In the genomic region with DNA sequence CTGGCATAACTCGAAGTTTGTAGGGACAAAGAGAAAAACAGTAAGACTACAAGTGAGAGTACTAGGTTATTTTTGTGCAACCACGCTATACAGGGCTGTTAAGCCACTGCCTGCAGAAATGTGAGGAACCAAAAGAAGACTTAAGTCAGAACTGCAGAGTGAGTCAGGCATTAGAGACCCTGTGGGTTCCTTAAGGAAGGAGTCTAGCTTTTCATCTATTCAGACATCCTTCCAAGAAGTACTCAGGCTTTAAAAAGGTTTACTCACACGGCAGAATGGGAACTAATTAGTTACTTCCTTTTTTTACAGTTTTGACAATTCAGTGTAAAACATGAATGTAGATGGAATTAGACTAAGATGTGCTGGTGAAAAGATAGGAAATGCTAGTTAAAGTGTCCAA, we compare ENCODE assay signal across 8 mouse cellular contexts. TPM values are rescaled to one million over a fixed set of nuclear protein-coding genes. Genes with fewer than 3 reads are reported as not detected.
DNase-seq lines count a peak whose midpoint lies in the region; ATAC-seq and TF ChIP-seq lines count a peak whose summit lies in the region.

No protein-coding gene starts in this region.

- peak overlapping the region; percentile 49; the same call in 1 of the 2 replicates for H3K9ac ChIP-seq in lung, embryonic 16.5 days (ENCODE audit: low read length)
- H3K9ac ChIP-seq in forebrain, embryonic 15.5 days (replicated peaks), result 0 out of 2 replicates have a peak overlapping the region, but pooled peaks have one; percentile 92
- H3K9ac ChIP-seq in liver, embryonic 13.5 days, result peak overlapping the region; percentile 99

- no peaks in the 10 kb centered on the region for H3K27me3 ChIP-seq in lung, embryonic 16.5 days (ENCODE audit: control insufficient read depth, insufficient read depth, low read depth, low read length)
- H3K27me3 ChIP-seq in forebrain, embryonic 15.5 days, result no peaks in the 10 kb centered on the region
- no peaks in the 10 kb centered on the region for H3K27me3 ChIP-seq in liver, embryonic 13.5 days

- no peak overlapping the region for H3K27ac ChIP-seq in lung, embryonic 16.5 days (ENCODE audit: low read length)
- no peak overlapping the region for H3K27ac ChIP-seq in forebrain, embryonic 15.5 days (replicated peaks)
- no peak overlapping the region for H3K27ac ChIP-seq in liver, embryonic 13.5 days

- H3K4me2 ChIP-seq in lung, embryonic 16.5 days (ENCODE audit: low read depth, low read length), result peak overlapping the region; percentile 77
- H3K4me2 ChIP-seq in forebrain, embryonic 15.5 days (replicated peaks), result peak overlapping the region; percentile 52
- H3K4me2 ChIP-seq in liver, embryonic 13.5 days, result peak overlapping the region; percentile 98

- H3K9me3 ChIP-seq in lung, embryonic 16.5 days (ENCODE audit: control insufficient read depth, low read length), result no peaks in the 10 kb centered on the region
- H3K9me3 ChIP-seq in forebrain, embryonic 15.5 days, result no peaks in the 10 kb centered on the region
- no peaks in the 10 kb centered on the region for H3K9me3 ChIP-seq in liver, embryonic 13.5 days (replicated peaks)

- H3K4me3 ChIP-seq in lung, embryonic 16.5 days (ENCODE audit: low read length), result peak overlapping the region; percentile 25
- H3K4me3 ChIP-seq in lung, adult 2 months (replicated peaks; ENCODE audit: extremely low read depth, low read depth, low read length), result no peak overlapping the region
- H3K4me3 ChIP-seq in forebrain, embryonic 15.5 days, result peak overlapping the region; percentile 96
- H3K4me3 ChIP-seq in liver, embryonic 13.5 days (replicated peaks), result peak overlapping the region; percentile 99

- H3K36me3 ChIP-seq in lung, embryonic 16.5 days (ENCODE audit: control insufficient read depth, insufficient read depth, low read length), result no peaks in the 10 kb centered on the region; the same call in 1 of the 2 replicates
- H3K36me3 ChIP-seq in forebrain, embryonic 15.5 days, result no peaks in the 10 kb centered on the region
- peaks cover 5% of the 10 kb centered on the region; the same call in 1 of the 2 replicates for H3K36me3 ChIP-seq in liver, embryonic 13.5 days

- peaks cover 20% of the 10 kb centered on the region for H3K4me1 ChIP-seq in lung, embryonic 16.5 days (replicated peaks; ENCODE audit: control insufficient read depth, insufficient read depth, low read length)
- peaks cover 8% of the 10 kb centered on the region for H3K4me1 ChIP-seq in lung, adult 2 months (ENCODE audit: control insufficient read depth, insufficient read depth, low read length)
- peaks cover 58% of the 10 kb centered on the region for H3K4me1 ChIP-seq in forebrain, embryonic 15.5 days
- peaks cover 70% of the 10 kb centered on the region for H3K4me1 ChIP-seq in liver, embryonic 13.5 days (replicated peaks)

- WGBS in lung, embryonic 16.5 days, result 20% methylated on average over 3 of the region's 3 CpGs
- WGBS in lung, adult 2 months, result 36% methylated on average over 3 of the region's 3 CpGs
- 9% methylated on average over 3 of the region's 3 CpGs for WGBS in forebrain, embryonic 15.5 days
- WGBS in liver, embryonic 13.5 days (ENCODE audit: insufficient replicate concordance), result 33% methylated on average over 3 of the region's 3 CpGs

- ATAC-seq in lung, embryonic 16.5 days (ENCODE audit: low read depth), result no peak
- ATAC-seq in forebrain, embryonic 15.5 days (replicated peaks), result no peak
- no peak for ATAC-seq in liver, embryonic 13.5 days (ENCODE audit: low read depth)

- TF ChIP-seq POLR2A in lung, adult 2 months (IDR thresholded peaks at IDR 0.05; ENCODE audit: borderline replicate concordance, extremely low read depth, low read depth, low read length), result no peak

- no peak for DNase-seq in lung, adult 2 months
- DNase-seq in liver, embryonic 13.5 days, result no peak
- no peak for DNase-seq in spleen, postnatal 14 days (ENCODE audit: low spot score in 2 of 2)
- no peak for DNase-seq in layer of hippocampus, postnatal 36 days
- DNase-seq in urinary bladder, postnatal 10 days (ENCODE audit: low spot score), result no peak
- no peak for DNase-seq in thymus, adult 18-20 months

- no peak for TF ChIP-seq CTCF in lung, adult 2 months (IDR thresholded peaks at IDR 0.05; ENCODE audit: insufficient read depth, low read length)

RNA-seq across cellular contexts. Expression of a gene that starts 1.9 kb away (rescaled TPM):
- 43.0 and 45.0 TPM in 2 replicates for polyA plus RNA-seq in lung, embryonic 16.5 days (2015; fragmentation: Nextera tagmentation; extraction: Ambion mirVana)
- 4.6 and 7.6 TPM in 2 replicates for polyA plus RNA-seq in lung, adult 2 months (2012; rRNA removed)
- polyA plus RNA-seq in forebrain, embryonic 15.5 days (2015; fragmentation: Nextera tagmentation; extraction: Ambion mirVana), result 90.4 and 92.3 TPM in 2 replicates
- 23.6 and 27.3 TPM in 2 replicates for polyA plus RNA-seq in liver, embryonic 13.5 days (2015; fragmentation: Nextera tagmentation; extraction: Ambion mirVana)
- 100 to 1,000 TPM; 125 to 135 TPM for total RNA-seq in layer of hippocampus, postnatal 36 days (2021)

RNA-seq across cellular contexts. Expression of a gene that starts 39.8 kb away (rescaled TPM):
- 33.8 and 41.0 TPM in 2 replicates for polyA plus RNA-seq in lung, embryonic 16.5 days (2015; fragmentation: Nextera tagmentation; extraction: Ambion mirVana)
- polyA plus RNA-seq in lung, adult 2 months (2012; rRNA removed), result 41.8 and 47.5 TPM in 2 replicates
- polyA plus RNA-seq in forebrain, embryonic 15.5 days (2015; fragmentation: Nextera tagmentation; extraction: Ambion mirVana), result 69.5 and 72.3 TPM in 2 replicates
- 23.5 and 24.7 TPM in 2 replicates for polyA plus RNA-seq in liver, embryonic 13.5 days (2015; fragmentation: Nextera tagmentation; extraction: Ambion mirVana)
- 10 to 100 TPM; 94.3 to 95.3 TPM for total RNA-seq in layer of hippocampus, postnatal 36 days (2021)

Comparison
In these comparisons a context has a peak if more than half of its experiments do, and no peak if none do; other contexts are left out.
1. H3K9ac ChIP-seq: peak in every context shown above with its lines; median percentile 99 in liver, embryonic 13.5 days; 92 in forebrain, embryonic 15.5 days; 49 in lung, embryonic 16.5 days.